Mouse (Mus musculus) kidney, postnatal 0 days (tissue): ENCODE results near the gene Evl. TPM values are rescaled to one million over a fixed set of nuclear protein-coding genes. Genes with fewer than 3 reads are reported as not detected.

ENCODE experiments used
- ATAC-seq: fragments of 200-750 bp; cut with Nextera tagmentation; replicated peaks from 2 replicates; pipeline ENCODE4 v1.8.0; 2017; ENCODE audit warnings: low read depth, moderate number of reproducible peaks, moderate TSS enrichment, moderate library complexity; ENCODE audit not compliant: low FRiP score
- DNase-seq: peaks from one replicate; pipeline ENCODE4 v3.0.0-alpha.2; 2016; ENCODE audit warnings: low spot score
- H3K27ac ChIP-seq: fragments of 300-500 bp; sonication (generic); 2 replicates; pipeline ENCODE4 v1.5.1; 2014; ENCODE audit warnings: mild to moderate bottlenecking
- H3K27me3 ChIP-seq: fragments of 300-500 bp; sonication (generic); 2 replicates; pipeline ENCODE4 v1.6.1; 2014; ENCODE audit warnings: low read length, mixed read lengths; ENCODE audit not compliant: insufficient read depth
- H3K36me3 ChIP-seq: fragments of 300-500 bp; sonication (generic); 2 replicates; pipeline ENCODE4 v1.6.1; 2014; ENCODE audit warnings: low read length, mixed read lengths; ENCODE audit not compliant: insufficient read depth
- H3K4me1 ChIP-seq: fragments of 300-500 bp; sonication (generic); replicated peaks from 2 replicates; pipeline ENCODE4 v1.6.1; 2014; ENCODE audit warnings: antibody characterized with exemption, low read length, mixed read lengths; ENCODE audit not compliant: insufficient read depth
- H3K4me2 ChIP-seq: fragments of 300-500 bp; sonication (generic); 2 replicates; pipeline ENCODE4 v1.6.1; 2014; ENCODE audit warnings: mild to moderate bottlenecking, low read length, moderate library complexity, mixed read lengths
- H3K4me3 ChIP-seq: fragments of 300-500 bp; sonication (generic); replicated peaks from 2 replicates; pipeline ENCODE4 v1.5.1; 2014; ENCODE audit warnings: low read depth, low read length
- H3K9ac ChIP-seq: fragments of 300-500 bp; sonication (generic); 2 replicates; pipeline ENCODE4 v1.6.1; 2014; ENCODE audit warnings: low read depth, low read length
- H3K9me3 ChIP-seq: fragments of 300-500 bp; sonication (generic); replicated peaks from 2 replicates; pipeline ENCODE4 v1.6.1; 2016; ENCODE audit warnings: low read length, inconsistent platforms, mixed read lengths
- CTCF ChIP-seq: IDR thresholded peaks from 2 replicates; pipeline ENCODE4 v1.5.1; 2016; ENCODE audit warnings: antibody characterized with exemption, low read depth, mild to moderate bottlenecking, moderate library complexity
- WGBS: fragments of 180-500 bp; shearing (Covaris S2); extraction: QIAGEN DNeasy Blood & Tissue Kit; methylation state at CpG from one replicate; pipeline ENCODE4 v1.1.7; 2014; 5-methylcytosine and 5-hydroxymethylcytosine counted together
- polyA plus RNA-seq: library from polyadenylated mRNA; unstranded; fragments of >200 nt; fragmentation: Nextera tagmentation; extraction: Ambion mirVana; gene quantifications from 2 replicates; pipeline ENCODE4 v1.2.1, GENCODE M21; 2015

Gene Evl
- polyA plus RNA-seq, 1 experiment from 2014 or later = 52.6 TPM

- Histone ChIP-seq H3K9ac (no peak overlapping the region), H3K36me3 (0 out of 2 replicates have a peak, but pooled peaks cover under 1% of the 10 kb centered on the region), H3K27me3 (no peaks in the 10 kb centered on the region), H3K4me1 (no peaks in the 10 kb centered on the region), H3K4me2 (no peak overlapping the region), H3K9me3 (no peaks in the 10 kb centered on the region), H3K27ac (no peak overlapping the region), H3K4me3 (no peak overlapping the region)
- TF ChIP-seq CTCF = no peak
- no peak for DNase-seq
- no peak for ATAC-seq
These were observed 93.3 kb downstream of the Evl start for GRCm38 (mm10) chr12:108647784-108648183.

GRCm38 (mm10) chr12:108651053-108651660 is 96.6 kb downstream of the Evl start:
- DNase-seq = peak; percentile 37
- Histone ChIP-seq H3K9ac (no peak overlapping the region), H3K27me3 (no peaks in the 10 kb centered on the region), H3K9me3 (no peaks in the 10 kb centered on the region), H3K36me3 (0 out of 2 replicates have a peak, but pooled peaks cover 8% of the 10 kb centered on the region), H3K4me2 (no peak overlapping the region), H3K27ac (no peak overlapping the region), H3K4me1 (no peaks in the 10 kb centered on the region), H3K4me3 (no peak overlapping the region)
- 55% methylated on average over 7 of the region's 7 CpGs for WGBS
- ATAC-seq = peak; percentile 52
- no peak for TF ChIP-seq CTCF

- Histone ChIP-seq H3K9me3 (no peaks in the 10 kb centered on the region), H3K4me3 (no peak overlapping the region), H3K36me3 (0 out of 2 replicates have a peak, but pooled peaks cover 8% of the 10 kb centered on the region), H3K9ac (no peak overlapping the region), H3K4me1 (0 out of 2 replicates have a peak, but pooled peaks cover 3% of the 10 kb centered on the region), H3K27ac (no peak overlapping the region), H3K4me2 (no peak overlapping the region), H3K27me3 (no peaks in the 10 kb centered on the region)
- 71% methylated on average over 11 of the region's 11 CpGs for WGBS
- no peak for TF ChIP-seq CTCF
- ATAC-seq (peak; percentile 57; the same call in 1 of the 2 replicates), DNase-seq (no peak)
These were observed 99.1 kb downstream of the Evl start for GRCm38 (mm10) chr12:108653358-108654335.

GRCm38 (mm10) chr12:108657350-108657749 is 102.8 kb downstream of the Evl start:
- Histone ChIP-seq H3K4me1 (0 out of 2 replicates have a peak, but pooled peaks cover 3% of the 10 kb centered on the region), H3K36me3 (peaks cover 18% of the 10 kb centered on the region; the same call in 1 of the 2 replicates), H3K9me3 (no peaks in the 10 kb centered on the region), H3K4me2 (no peak overlapping the region), H3K9ac (no peak overlapping the region), H3K27ac (no peak overlapping the region), H3K4me3 (no peak overlapping the region), H3K27me3 (no peaks in the 10 kb centered on the region)
- 55% methylated on average over 1 of the region's 1 CpGs for WGBS
- TF ChIP-seq CTCF = peak; percentile 79
- ATAC-seq (no peak), DNase-seq (peak; percentile 67)

- no peak for TF ChIP-seq CTCF
- H3K4me3 ChIP-seq = no peak overlapping the region
- H3K9ac ChIP-seq = no peak overlapping the region
- 78% methylated on average over 8 of the region's 8 CpGs for WGBS
- no peaks in the 10 kb centered on the region for H3K4me1 ChIP-seq
- H3K27me3 ChIP-seq = no peaks in the 10 kb centered on the region
- no peak overlapping the region for H3K4me2 ChIP-seq
- no peak overlapping the region for H3K27ac ChIP-seq
- H3K9me3 ChIP-seq = no peaks in the 10 kb centered on the region
- no peak for ATAC-seq
- H3K36me3 ChIP-seq = peaks cover 5% of the 10 kb centered on the region; the same call in 1 of the 2 replicates
- no peak for DNase-seq
These were observed 114.2 kb downstream of the Evl start for GRCm38 (mm10) chr12:108668606-108669235.

GRCm38 (mm10) chr12:108671541-108671940 is 117.0 kb downstream of the Evl start:
- Histone ChIP-seq H3K9ac (no peak overlapping the region), H3K4me1 (peaks cover 17% of the 10 kb centered on the region), H3K27me3 (no peaks in the 10 kb centered on the region), H3K36me3 (peaks cover 7% of the 10 kb centered on the region; the same call in 1 of the 2 replicates), H3K27ac (no peak overlapping the region), H3K4me3 (no peak overlapping the region), H3K9me3 (no peaks in the 10 kb centered on the region), H3K4me2 (no peak overlapping the region)
- ATAC-seq = no peak
- no peak for DNase-seq
- 85% methylated on average over 2 of the region's 2 CpGs for WGBS
- TF ChIP-seq CTCF = no peak
